Mouse (Mus musculus) MEL (cell line): ENCODE measurements around the gene Nemf. TPM values are rescaled to one million over a fixed set of nuclear protein-coding genes. Genes with fewer than 3 reads are reported as not detected.
"Not testable (repeated sequence)": the region's sequence is repeated elsewhere in the genome, so short reads cannot be mapped to it uniquely, and the experiment has no call there.

Experiments used
- DNase-seq: peaks from one replicate; pipeline ENCODE4 v3.0.0; 2011; ENCODE audit warnings: low read depth, low spot score
- H3K27ac ChIP-seq: 2 replicates; pipeline ENCODE4 v1.5.1; 2012; ENCODE audit warnings: low read depth, mild to moderate bottlenecking, control low read depth, low read length, moderate library complexity; ENCODE audit not compliant: control insufficient read depth
- H3K27me3 ChIP-seq, 2 experiments: fragments of 150-350 bp in 1 of 2; sonication (generic) in 1 of 2; 2 replicates each; pipeline ENCODE4 v1.6.1; 2012; ENCODE audit warnings: low read length in 2 of 2, mild to moderate bottlenecking in 2 of 2, improper control_type of control experiment in 1 of 2, moderate library complexity in 1 of 2; ENCODE audit not compliant: insufficient read depth in 2 of 2, control insufficient read depth in 1 of 2
- H3K36me3 ChIP-seq, 2 experiments: 2 replicates each; pipeline ENCODE4 v1.6.1; 2012 to 2014; ENCODE audit warnings: low read length in 2 of 2, improper control_type of control experiment in 1 of 2, inconsistent platforms in 1 of 2, mild to moderate bottlenecking in 1 of 2; ENCODE audit not compliant: insufficient read depth in 2 of 2, control insufficient read depth in 1 of 2
- H3K4me1 ChIP-seq, 2 experiments: fragments of 150-350 bp in 1 of 2; sonication (generic) in 1 of 2; 2 replicates each; pipeline ENCODE4 v1.6.1; 2012; ENCODE audit warnings: low read length in 2 of 2, improper control_type of control experiment in 1 of 2, mild to moderate bottlenecking in 1 of 2; ENCODE audit not compliant: insufficient read depth in 2 of 2, control insufficient read depth in 1 of 2
- H3K4me3 ChIP-seq, 2 experiments: fragments of 150-350 bp in 1 of 2; sonication (generic) in 1 of 2; 2 replicates each; pipeline ENCODE4 v1.5.1; 2012; ENCODE audit warnings: low read depth in 2 of 2, low read length in 2 of 2, mild to moderate bottlenecking in 2 of 2, moderate library complexity in 2 of 2, control low read depth in 1 of 2, improper control_type of control experiment in 1 of 2; ENCODE audit not compliant: control insufficient read depth in 1 of 2, insufficient read depth in 1 of 2
- H3K79me2 ChIP-seq: 2 replicates; pipeline ENCODE4 v1.6.1; 2012; ENCODE audit warnings: mild to moderate bottlenecking, low read length, moderate library complexity; ENCODE audit not compliant: control insufficient read depth, poor library complexity, insufficient read depth
- H3K9ac ChIP-seq: 2 replicates; pipeline ENCODE4 v1.6.1; 2012; ENCODE audit warnings: low read depth, mild to moderate bottlenecking, control low read depth, low read length, moderate library complexity; ENCODE audit not compliant: control insufficient read depth, poor library complexity, severe bottlenecking
- H3K9me3 ChIP-seq: fragments of 150-350 bp; sonication (generic); replicated peaks from 2 replicates; pipeline ENCODE4 v1.6.1; 2012; ENCODE audit warnings: mild to moderate bottlenecking, low read length, improper control_type of control experiment, moderate library complexity; ENCODE audit not compliant: insufficient read depth
- CHD1 ChIP-seq: IDR thresholded peaks from 2 replicates; pipeline ENCODE4 v1.6.1; 2012; ENCODE audit warnings: low read depth, mild to moderate bottlenecking, inconsistent platforms, low read length, improper control_type of control experiment
- ELF1 ChIP-seq: IDR thresholded peaks from 2 replicates; pipeline ENCODE4 v1.6.1; 2014; ENCODE audit warnings: low read depth, mild to moderate bottlenecking, inconsistent platforms, low read length, improper control_type of control experiment, moderate library complexity
- ETS1 ChIP-seq: IDR thresholded peaks from 2 replicates; pipeline ENCODE4 v1.6.1; 2012; ENCODE audit warnings: low read depth, mild to moderate bottlenecking, inconsistent platforms, low read length, improper control_type of control experiment, moderate library complexity
- HCFC1 ChIP-seq: IDR thresholded peaks from 2 replicates; pipeline ENCODE4 v1.6.1; 2012; ENCODE audit warnings: low read depth, mild to moderate bottlenecking, inconsistent platforms, low read length, improper control_type of control experiment, moderate library complexity
- KAT2A ChIP-seq: conservative IDR thresholded peaks from 2 replicates; pipeline ENCODE4 v1.6.1; 2012; ENCODE audit warnings: low read depth, low read length, improper control_type of control experiment, inconsistent platforms
- MAX ChIP-seq: IDR thresholded peaks from 2 replicates; pipeline ENCODE4 v1.6.1; 2011; ENCODE audit warnings: low read length, improper control_type of control experiment
- MAZ ChIP-seq: IDR thresholded peaks from 2 replicates; pipeline ENCODE4 v1.6.1; 2012; ENCODE audit warnings: low read depth, mild to moderate bottlenecking, inconsistent platforms, low read length, improper control_type of control experiment
- MYC ChIP-seq: IDR thresholded peaks from 2 replicates; pipeline ENCODE4 v1.6.1; 2011; ENCODE audit warnings: low read depth, mild to moderate bottlenecking, low read length, improper control_type of control experiment, moderate library complexity
- NELFE ChIP-seq: IDR thresholded peaks from 2 replicates; pipeline ENCODE4 v1.6.1; 2011; ENCODE audit warnings: low read depth, low read length, improper control_type of control experiment
- NRF1 ChIP-seq: IDR thresholded peaks from 2 replicates; pipeline ENCODE4 v1.6.1; 2014; ENCODE audit warnings: low read depth, mild to moderate bottlenecking, inconsistent platforms, low read length, improper control_type of control experiment, moderate library complexity; ENCODE audit not compliant: poor library complexity, insufficient read depth, severe bottlenecking
- POLR2A ChIP-seq, 2 experiments: IDR thresholded peaks; 2 replicates each; pipeline ENCODE4 v1.6.1; 2011 to 2012; ENCODE audit warnings: low read length in 2 of 2, mild to moderate bottlenecking in 2 of 2, control low read depth in 1 of 2, improper control_type of control experiment in 1 of 2, low read depth in 1 of 2, moderate library complexity in 1 of 2; ENCODE audit not compliant: control insufficient read depth in 1 of 2, insufficient read depth in 1 of 2, poor library complexity in 1 of 2
- POLR2AphosphoS2 ChIP-seq: IDR thresholded peaks from 2 replicates; pipeline ENCODE4 v1.6.1; 2011; ENCODE audit warnings: low read length, improper control_type of control experiment
- RCOR1 ChIP-seq: IDR thresholded peaks from 2 replicates; pipeline ENCODE4 v1.6.1; 2012; ENCODE audit warnings: low read depth, mild to moderate bottlenecking, inconsistent platforms, low read length, improper control_type of control experiment
- SIN3A ChIP-seq: IDR thresholded peaks from 2 replicates; pipeline ENCODE4 v1.6.1; 2012; ENCODE audit warnings: low read length, improper control_type of control experiment, inconsistent platforms
- SMC3 ChIP-seq: IDR thresholded peaks from 2 replicates; pipeline ENCODE4 v1.6.1; 2011; ENCODE audit warnings: low read depth, low read length, improper control_type of control experiment
- TBP ChIP-seq: IDR thresholded peaks from 2 replicates; pipeline ENCODE4 v1.8.0; 2011; ENCODE audit warnings: low read depth, low read length, improper control_type of control experiment
- TCF12 ChIP-seq: IDR thresholded peaks from 2 replicates; pipeline ENCODE4 v1.6.1; 2014; ENCODE audit warnings: low read depth, mild to moderate bottlenecking, inconsistent platforms, low read length, improper control_type of control experiment, moderate library complexity
- ZC3H11A ChIP-seq: IDR thresholded peaks from 2 replicates; pipeline ENCODE4 v1.6.1; 2012; ENCODE audit warnings: low read depth, mild to moderate bottlenecking, inconsistent platforms, low read length, improper control_type of control experiment
- ZMIZ1 ChIP-seq: IDR thresholded peaks from 2 replicates; pipeline ENCODE4 v1.6.1; 2012; ENCODE audit warnings: low read depth, mild to moderate bottlenecking, inconsistent platforms, low read length, improper control_type of control experiment, moderate library complexity
- ZNF384 ChIP-seq: IDR thresholded peaks from 2 replicates; pipeline ENCODE4 v1.6.1; 2012; ENCODE audit warnings: low read depth, mild to moderate bottlenecking, inconsistent platforms, low read length, improper control_type of control experiment
- polyA plus RNA-seq, 2 experiments: library from polyadenylated mRNA; stranded (reverse) in 1 of 2; unstranded in 1 of 2; fragments of >175 nt in 1 of 2; fragments of >200 nt in 1 of 2; gene quantifications; 2 replicates each; pipeline versions ENCODE4 v1.2.1 to v1.2.4; 2012; ENCODE audit warnings: low replicate concordance in 2 of 2, low read depth in 1 of 2; ENCODE audit not compliant: insufficient read length in 2 of 2, insufficient read depth in 1 of 2, missing spikeins in 1 of 2
- total RNA-seq: library from RNA; depleted of rRNA; stranded (reverse); fragments of 300-350 nt; gene quantifications from 2 replicates; pipeline ENCODE4 v1.2.3, GENCODE M21; 2012

The Nemf gene
- total and polyA plus RNA-seq, 3 experiments: 30.2 to 33.4 TPM; not detected in 1

DNA sequence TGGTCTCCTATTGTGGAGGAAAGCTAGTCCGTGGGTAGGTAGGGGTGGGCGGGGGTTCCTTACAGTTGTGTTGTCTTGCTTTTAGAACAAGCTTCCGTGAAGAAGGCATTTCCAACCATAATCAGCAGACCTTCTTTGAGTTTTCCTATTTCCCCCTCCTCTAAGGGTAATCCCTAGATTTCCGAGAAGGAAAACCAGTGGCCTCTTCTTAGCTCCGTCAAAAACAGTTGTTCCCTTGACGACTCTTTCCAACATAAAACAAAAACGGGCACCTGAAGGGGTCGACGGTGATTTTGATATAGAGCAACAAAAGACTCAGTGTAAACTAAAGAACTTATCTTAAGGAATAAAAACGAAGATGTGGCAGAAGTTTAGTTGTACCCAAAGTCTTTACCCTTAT lies 5.0 kb upstream of the Nemf start:
- Histone ChIP-seq H3K79me2 (peaks cover 5% of the 10 kb centered on the region), H3K4me1 (peaks cover 0 to 5% of the 10 kb centered on the region in 2 experiments; a peak in 1 of 4 replicates), H3K4me3 (peak overlapping the region; percentile 77 to 93), H3K9ac (peak overlapping the region; percentile 91), H3K9me3 (no peaks in the 10 kb centered on the region), H3K27me3 (no peaks in the 10 kb centered on the region), H3K36me3 (peaks cover 0 to 14% of the 10 kb centered on the region in 2 experiments; a peak in 2 of 4 replicates), H3K27ac (peak overlapping the region; percentile 99)
- no peak for DNase-seq
- no peak for TF ChIP-seq TCF12
- TF ChIP-seq POLR2A (IDR thresholded peaks at IDR 0.05; ENCODE audit: control insufficient read depth in 1 of 2, insufficient read depth in 1 of 2, low read depth in 1 of 2, low read length in 2 of 2, poor library complexity in 1 of 2): no peak
- TF ChIP-seq SMC3: no peak
- no peak for TF ChIP-seq ZNF384
- TF ChIP-seq ZC3H11A: no peak
- TF ChIP-seq NRF1: no peak
- peak; percentile 47; the same call in 1 of the 2 replicates for TF ChIP-seq SIN3A
- 0 out of 2 replicates have a peak, but pooled peaks have one; percentile 58 for TF ChIP-seq CHD1
- no peak for TF ChIP-seq RCOR1

DNA sequence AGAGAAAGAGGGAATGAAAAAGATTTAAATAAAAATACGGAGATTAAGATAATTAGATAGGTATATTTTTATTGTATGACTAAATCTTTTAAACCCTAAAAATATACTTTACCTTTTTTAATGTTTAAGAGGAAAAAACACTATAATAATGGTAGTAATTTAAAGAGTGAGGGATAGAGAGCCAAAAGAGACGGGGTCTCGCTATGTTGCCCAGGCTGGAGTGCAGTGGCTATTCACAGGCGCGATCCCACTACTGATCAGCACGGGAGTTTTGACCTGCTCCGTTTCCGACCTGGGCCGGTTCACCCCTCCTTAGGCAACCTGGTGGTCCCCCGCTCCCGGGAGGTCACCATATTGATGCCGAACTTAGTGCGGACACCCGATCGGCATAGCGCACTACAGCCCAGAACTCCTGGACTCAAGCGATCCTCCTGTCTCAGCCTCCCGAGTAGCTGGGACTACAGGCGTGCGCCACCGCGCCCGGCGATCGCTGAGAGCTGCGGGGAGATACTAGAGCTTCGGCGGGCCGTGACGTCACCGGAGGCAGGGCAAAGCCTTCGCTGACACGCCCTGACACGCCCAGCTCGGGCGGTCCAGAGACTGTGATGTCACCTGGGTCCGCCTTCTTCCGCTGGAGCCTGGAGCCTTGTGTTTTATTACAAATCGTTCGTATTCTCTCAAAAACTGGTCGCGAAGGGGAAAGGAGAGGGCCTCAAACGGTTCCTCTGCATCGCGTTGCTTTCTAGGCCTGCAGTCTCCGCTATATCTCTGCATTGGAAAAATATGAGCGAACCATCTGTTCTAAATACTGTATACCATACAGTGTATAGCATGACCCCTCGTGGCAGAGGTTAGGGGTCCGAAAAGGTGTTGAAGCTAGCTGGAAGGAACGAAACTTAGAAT lies 4.3 kb upstream of the Nemf start:
- Histone ChIP-seq H3K36me3 (peaks cover 0 to 14% of the 10 kb centered on the region in 2 experiments; a peak in 2 of 4 replicates), H3K9ac (peak overlapping the region; percentile 91), H3K4me3 (peak overlapping the region; percentile 77 to 93), H3K27ac (peak overlapping the region; percentile 99), H3K79me2 (peaks cover 11% of the 10 kb centered on the region)
- not testable (repeated sequence) for H3K9me3 ChIP-seq, H3K27me3 ChIP-seq, H3K4me1 ChIP-seq
- TF ChIP-seq MYC: peak; percentile 72; the same call in 1 of the 2 replicates
- peak; percentile 74; the same call in 1 of the 2 replicates for TF ChIP-seq MAX
- TF ChIP-seq HCFC1: peak; percentile 64; the same call in 1 of the 2 replicates
- peak; percentile 96 for TF ChIP-seq NELFE
- peak; percentile 45 to 97; a peak in 2 of 4 replicates for TF ChIP-seq POLR2A (IDR thresholded peaks at IDR 0.05; ENCODE audit: control insufficient read depth in 1 of 2, insufficient read depth in 1 of 2, low read depth in 1 of 2, low read length in 2 of 2, poor library complexity in 1 of 2)
- 0 out of 2 replicates have a peak, but pooled peaks have one; percentile 31 for TF ChIP-seq MAZ
- TF ChIP-seq POLR2AphosphoS2: peak; percentile 88
- TF ChIP-seq ZMIZ1: peak; percentile 95
- TF ChIP-seq KAT2A: peak; percentile 55; the same call in 1 of the 2 replicates
- TF ChIP-seq ELF1: 0 out of 2 replicates have a peak, but pooled peaks have one; percentile 4
- TF ChIP-seq TBP: peak; percentile 98
- peak; percentile 59; the same call in 1 of the 2 replicates for TF ChIP-seq TCF12
- TF ChIP-seq ETS1: peak; percentile 24; the same call in 1 of the 2 replicates
- TF ChIP-seq SIN3A: peak; percentile 74
- peak; percentile 97 for DNase-seq
